ENCODE assay signal across 8 mouse cellular contexts in genomic region chr4:132974904-132975303, GRCm38 (mm10). TPM values are rescaled to one million over a fixed set of nuclear protein-coding genes. Genes with fewer than 3 reads are reported as not detected.
A peak's percentile ranks its signal among the peaks of the same experiment; 100 is the strongest.
DNase-seq lines count a peak whose midpoint lies in the region; ATAC-seq and TF ChIP-seq lines count a peak whose summit lies in the region.

No protein-coding gene starts in this region.

- peaks cover 10% of the 10 kb centered on the region; the same call in 1 of the 2 replicates for H3K27me3 ChIP-seq in hindbrain, embryonic 16.5 days (replicated peaks; ENCODE audit: control insufficient read depth, insufficient read depth, low read length)

- peak; percentile 45; the same call in 1 of the 2 replicates for ATAC-seq in hindbrain, embryonic 16.5 days

- H3K9ac ChIP-seq in hindbrain, embryonic 16.5 days (ENCODE audit: low read depth, low read length): 0 out of 2 replicates have a peak overlapping the region, but pooled peaks have one; percentile 3

- H3K4me3 ChIP-seq in gastrocnemius, adult 2 months: peak overlapping the region; percentile 40
- no peak overlapping the region for H3K4me3 ChIP-seq in hindbrain, embryonic 16.5 days (ENCODE audit: low read length)

- peak overlapping the region; percentile 40 for H3K4me2 ChIP-seq in hindbrain, embryonic 16.5 days (ENCODE audit: low read length)

- peak; percentile 68 for DNase-seq in layer of hippocampus, adult 11-12 months (ENCODE audit: low spot score)
- no peak for DNase-seq in layer of hippocampus, adult 9-10 months (ENCODE audit: low spot score)
- peak; percentile 76 to 83 for DNase-seq in cerebellum, postnatal 25 days
- peak; percentile 57 for DNase-seq in gastrocnemius, adult 2 months
- DNase-seq in left cerebral cortex, adult 18-20 months (ENCODE audit: low spot score in 2 of 2): peak; percentile 23 to 25
- peak; percentile 82 for DNase-seq in lung, postnatal 14 days
- peak; percentile 37 for DNase-seq in right cerebral cortex, postnatal 25 days

- H3K36me3 ChIP-seq in hindbrain, embryonic 16.5 days (ENCODE audit: control insufficient read depth, insufficient read depth, low read length): no peaks in the 10 kb centered on the region

- H3K9me3 ChIP-seq in hindbrain, embryonic 16.5 days (ENCODE audit: control insufficient read depth, low read length): no peaks in the 10 kb centered on the region

- peak overlapping the region; percentile 48 for H3K27ac ChIP-seq in gastrocnemius, adult 2 months
- peak overlapping the region; percentile 25; the same call in 1 of the 2 replicates for H3K27ac ChIP-seq in hindbrain, embryonic 16.5 days (ENCODE audit: low read depth, low read length)

- no peak for TF ChIP-seq CTCF in gastrocnemius, adult 2 months (IDR thresholded peaks at IDR 0.05)

- intact Hi-C loops in gastrocnemius, adult 2 months (cut with DNase I): no loop called here

- peaks cover 18% of the 10 kb centered on the region for H3K4me1 ChIP-seq in hindbrain, embryonic 16.5 days (ENCODE audit: control insufficient read depth, insufficient read depth, low read depth, low read length)

- 1% methylated on average over 15 of the region's 15 CpGs for WGBS in hindbrain, embryonic 16.5 days

RNA-seq across cellular contexts. Expression of gene Fgr, which starts 1.0 kb away (rescaled TPM):
- under 1 TPM in 1 of 2 experiments, not detected in 1; 0.06 TPM for total RNA-seq in gastrocnemius, adult 2 months (2021)
- polyA plus RNA-seq in hindbrain, embryonic 16.5 days (2015; fragmentation: Nextera tagmentation; extraction: Ambion mirVana): 0.16 and 0.23 TPM in 2 replicates
- under 1 TPM; 0.26 to 0.59 TPM for total RNA-seq in left cerebral cortex, adult 18-20 months (2021)

RNA-seq across cellular contexts. Expression of gene Ahdc1, which starts 36.2 kb away (rescaled TPM):
- total RNA-seq in gastrocnemius, adult 2 months (2021): 10 to 100 TPM; 30.2 to 55.1 TPM
- polyA plus RNA-seq in hindbrain, embryonic 16.5 days (2015; fragmentation: Nextera tagmentation; extraction: Ambion mirVana): 10.4 and 11.6 TPM in 2 replicates
- total RNA-seq in left cerebral cortex, adult 18-20 months (2021): 100 to 1,000 TPM; 108 to 121 TPM

RNA-seq across cellular contexts. Expression of gene Fam76a, which starts 52.5 kb away (rescaled TPM):
- 10 to 100 TPM; 23.5 to 29.9 TPM for total RNA-seq in gastrocnemius, adult 2 months (2021)
- polyA plus RNA-seq in hindbrain, embryonic 16.5 days (2015; fragmentation: Nextera tagmentation; extraction: Ambion mirVana): 33.5 and 40.6 TPM in 2 replicates
- 10 to 100 TPM; 53.2 to 58.1 TPM for total RNA-seq in left cerebral cortex, adult 18-20 months (2021)
